Mouse (Mus musculus) heart, postnatal 0 days (tissue): ENCODE data around the gene Washc2. TPM values are rescaled to one million over a fixed set of nuclear protein-coding genes. Genes with fewer than 3 reads are reported as not detected.

Experiments used
- ATAC-seq: fragments of 200-750 bp; cut with Nextera tagmentation; 2 replicates; pipeline ENCODE4 v1.8.0; 2017; ENCODE audit warnings: low read depth, moderate number of reproducible peaks, moderate library complexity; ENCODE audit not compliant: insufficient read depth
- DNase-seq: peaks from one replicate; pipeline ENCODE4 v3.0.0-alpha.2; 2016; ENCODE audit warnings: low spot score
- H3K27ac ChIP-seq: fragments of 300-500 bp; sonication (generic); 2 replicates; pipeline ENCODE4 v1.5.1; 2014; ENCODE audit warnings: low read depth, mild to moderate bottlenecking
- H3K27me3 ChIP-seq: fragments of 300-500 bp; sonication (generic); 2 replicates; pipeline ENCODE4 v1.6.1; 2014; ENCODE audit warnings: low read length, mixed read lengths; ENCODE audit not compliant: control insufficient read depth, insufficient read depth
- H3K36me3 ChIP-seq: fragments of 300-500 bp; sonication (generic); replicated peaks from 2 replicates; pipeline ENCODE4 v1.6.1; 2014; ENCODE audit warnings: low read length, mixed read lengths; ENCODE audit not compliant: control insufficient read depth, insufficient read depth
- H3K4me1 ChIP-seq: fragments of 300-500 bp; sonication (generic); 2 replicates; pipeline ENCODE4 v1.6.1; 2014; ENCODE audit warnings: antibody characterized with exemption; ENCODE audit not compliant: control insufficient read depth, insufficient read depth
- H3K4me2 ChIP-seq: fragments of 300-500 bp; sonication (generic); 2 replicates; pipeline ENCODE4 v1.6.1; 2014; ENCODE audit warnings: low read depth, mild to moderate bottlenecking, low read length, moderate library complexity
- H3K4me3 ChIP-seq: fragments of 300-500 bp; sonication (generic); 2 replicates; pipeline ENCODE4 v1.5.1; 2014; ENCODE audit warnings: low read depth, low read length
- H3K9ac ChIP-seq: fragments of 300-500 bp; sonication (generic); replicated peaks from 2 replicates; pipeline ENCODE4 v1.6.1; 2014; ENCODE audit warnings: low read depth, low read length, mixed read lengths
- H3K9me3 ChIP-seq: fragments of 300-500 bp; sonication (generic); replicated peaks from 2 replicates; pipeline ENCODE4 v1.6.1; 2016; ENCODE audit warnings: low read length; ENCODE audit not compliant: control insufficient read depth
- CTCF ChIP-seq: IDR thresholded peaks from 2 replicates; pipeline ENCODE4 v1.5.1; 2016; ENCODE audit warnings: antibody characterized with exemption, control low read depth, low read depth
- EP300 ChIP-seq: IDR thresholded peaks from 2 replicates; pipeline ENCODE4 v1.6.1; 2016; ENCODE audit warnings: antibody characterized with exemption, low read depth
- WGBS: fragments of 180-500 bp; shearing (Covaris S2); extraction: QIAGEN DNeasy Blood & Tissue Kit; methylation state at CpG from one replicate; pipeline ENCODE4 v1.1.7; 2014; 5-methylcytosine and 5-hydroxymethylcytosine counted together
- polyA plus RNA-seq: library from polyadenylated mRNA; unstranded; fragments of >200 nt; fragmentation: Nextera tagmentation; extraction: Ambion mirVana; gene quantifications from 2 replicates; pipeline ENCODE4 v1.2.1, GENCODE M21; 2015
- total RNA-seq: library from RNA; depleted of rRNA; stranded (reverse); fragments of >200 nt; gene quantifications from 2 replicates; pipeline ENCODE4 v1.2.3, GENCODE M21; 2014; ENCODE audit warnings: low replicate concordance; rRNA removed

Washc2 gene
- total and polyA plus RNA-seq, 2 experiments from 2014 or later = 30.3 to 57.1 TPM

GRCm38 (mm10) chr6:116286870-116287575, 79.2 kb downstream of the Washc2 start:
- H3K9ac ChIP-seq = no peak overlapping the region
- ATAC-seq = no peak
- TF ChIP-seq CTCF (no peak), EP300 (no peak)
- no peaks in the 10 kb centered on the region for H3K4me1 ChIP-seq
- H3K27me3 ChIP-seq = no peaks in the 10 kb centered on the region
- no peaks in the 10 kb centered on the region for H3K9me3 ChIP-seq
- no peak for DNase-seq
- no peak overlapping the region for H3K4me2 ChIP-seq
- no peak overlapping the region for H3K4me3 ChIP-seq
- H3K36me3 ChIP-seq = no peaks in the 10 kb centered on the region
- WGBS = 71% methylated on average over 5 of the region's 5 CpGs
- no peak overlapping the region for H3K27ac ChIP-seq

- 81% methylated on average over 2 of the region's 2 CpGs for WGBS
- no peaks in the 10 kb centered on the region for H3K36me3 ChIP-seq
- no peak for TF ChIP-seq EP300
- no peak overlapping the region for H3K27ac ChIP-seq
- no peak for DNase-seq
- no peaks in the 10 kb centered on the region for H3K4me1 ChIP-seq
- H3K4me2 ChIP-seq = no peak overlapping the region
- no peak overlapping the region for H3K9ac ChIP-seq
- H3K27me3 ChIP-seq = no peaks in the 10 kb centered on the region
- no peak for ATAC-seq
- no peaks in the 10 kb centered on the region for H3K9me3 ChIP-seq
- no peak overlapping the region for H3K4me3 ChIP-seq
These were observed 103.6 kb downstream of the Washc2 start for GRCm38 (mm10) chr6:116311411-116311810.

Other genes with a start within 250 kb of the Washc2 start
- gene Plxnd1, start 213.0 kb upstream of the Washc2 start, total RNA-seq = 82.4 and 166 TPM in 2 replicates
- 28.1 and 37.7 TPM in 2 replicates for gene Plxnd1, start 213.0 kb upstream of the Washc2 start, polyA plus RNA-seq
- 21.1 and 26.9 TPM in 2 replicates for gene Tmcc1, start 14.6 kb upstream of the Washc2 start, total RNA-seq
- gene Tmcc1, start 14.6 kb upstream of the Washc2 start, polyA plus RNA-seq = 6.9 and 7.8 TPM in 2 replicates
- 1.0 and 4.6 TPM in 2 replicates for gene Zfand4, start 56.2 kb downstream of the Washc2 start, total RNA-seq
- gene Zfand4, start 56.2 kb downstream of the Washc2 start, polyA plus RNA-seq = 2.0 and 2.1 TPM in 2 replicates
- gene March8, start 130.0 kb downstream of the Washc2 start, total RNA-seq = 47.7 and 73.6 TPM in 2 replicates
- 17.3 and 17.8 TPM in 2 replicates for gene March8, start 130.0 kb downstream of the Washc2 start, polyA plus RNA-seq